Mouse (Mus musculus) embryonic facial prominence, embryonic 12.5 days (tissue): ENCODE data around the gene Slirp. TPM values are rescaled to one million over a fixed set of nuclear protein-coding genes. Genes with fewer than 3 reads are reported as not detected.

Experiments
- ATAC-seq: fragments of 200-750 bp; cut with Nextera tagmentation; 2 replicates; pipeline ENCODE4 v1.8.0; 2017; ENCODE audit not compliant: insufficient number of reproducible peaks, insufficient read depth, low FRiP score, low TSS enrichment
- H3K27ac ChIP-seq: fragments of 300-500 bp; sonication (generic); 2 replicates; pipeline ENCODE4 v1.5.1; 2016; ENCODE audit warnings: mild to moderate bottlenecking
- H3K27me3 ChIP-seq: fragments of 300-500 bp; sonication (generic); 2 replicates; pipeline ENCODE4 v1.6.1; 2016; ENCODE audit warnings: mild to moderate bottlenecking, moderate library complexity
- H3K36me3 ChIP-seq: fragments of 300-500 bp; sonication (generic); 2 replicates; pipeline ENCODE4 v1.6.1; 2016; ENCODE audit warnings: mild to moderate bottlenecking
- H3K4me1 ChIP-seq: fragments of 300-500 bp; sonication (generic); 2 replicates; pipeline ENCODE4 v1.6.1; 2016
- H3K4me2 ChIP-seq: fragments of 300-500 bp; sonication (generic); replicated peaks from 2 replicates; pipeline ENCODE4 v1.6.1; 2016; ENCODE audit warnings: mild to moderate bottlenecking, moderate library complexity
- H3K4me3 ChIP-seq: fragments of 300-500 bp; sonication (generic); 2 replicates; pipeline ENCODE4 v1.5.1; 2016; ENCODE audit warnings: mild to moderate bottlenecking
- H3K9ac ChIP-seq: fragments of 300-500 bp; sonication (generic); 2 replicates; pipeline ENCODE4 v1.6.1; 2016; ENCODE audit warnings: mild to moderate bottlenecking, moderate library complexity
- H3K9me3 ChIP-seq: fragments of 300-500 bp; sonication (generic); 2 replicates; pipeline ENCODE4 v1.6.1; 2016; ENCODE audit warnings: mild to moderate bottlenecking, moderate library complexity
- WGBS: fragments of 180-500 bp; shearing (Covaris S2); methylation state at CpG from one replicate; pipeline ENCODE4 v1.1.7; 2016; 5-methylcytosine and 5-hydroxymethylcytosine counted together
- polyA plus RNA-seq: library from polyadenylated mRNA; unstranded; fragments of >200 nt; fragmentation: Nextera tagmentation; extraction: Ambion mirVana; gene quantifications from 2 replicates; pipeline ENCODE4 v1.2.1, GENCODE M21; 2016

The Slirp gene
- 278 and 300 TPM in 2 replicates for polyA plus RNA-seq

- peak; percentile 88 for ATAC-seq
These were observed at the start of gene Slirp, which contains the start of gene Alkbh1 for GRCm38 (mm10) chr12:87443700-87444122. TSS of gene Slirp (plus strand) at chr12:87443896. TSS of gene Alkbh1 (minus strand) at chr12:87444017.

DNA sequence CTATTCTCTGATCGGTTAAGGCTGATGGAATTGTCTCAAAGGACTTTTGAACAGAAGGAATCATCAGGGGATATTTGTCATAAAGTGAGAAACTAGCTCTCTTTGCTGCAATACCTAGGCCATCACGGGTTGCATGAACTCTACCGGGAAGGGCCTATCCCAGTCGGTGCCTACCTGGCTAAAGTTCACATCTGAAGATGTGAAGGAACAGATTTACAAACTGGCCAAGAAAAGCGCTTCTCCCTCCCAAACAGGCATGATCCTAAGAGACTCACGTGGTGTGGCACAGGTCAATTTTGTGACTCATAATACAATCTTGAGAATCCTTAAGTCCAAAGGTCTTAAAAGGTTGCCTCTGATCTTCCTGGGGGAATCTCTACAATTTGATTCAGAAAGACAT, 49.4 kb upstream of the Slirp start:
- WGBS: 89% methylated on average over 6 of the region's 6 CpGs
- Histone ChIP-seq H3K9me3 (no peaks in the 10 kb centered on the region), H3K27me3 (no peaks in the 10 kb centered on the region), H3K27ac (no peak overlapping the region), H3K4me2 (no peak overlapping the region), H3K4me3 (no peak overlapping the region), H3K9ac (no peak overlapping the region), H3K4me1 (no peaks in the 10 kb centered on the region), H3K36me3 (no peaks in the 10 kb centered on the region)
- ATAC-seq: no peak

More at GRCm38 (mm10) chr12:87443700-87444122, at the start of gene Slirp, which contains the start of gene Alkbh1:
- peak within 1 kb of the TSS; percentile 65 for H3K4me2 ChIP-seq
- peaks cover 48% of the 10 kb centered on the region for H3K36me3 ChIP-seq
- H3K9ac ChIP-seq: peak within 1 kb of the TSS; percentile 91
- no peaks in the 10 kb centered on the region for H3K27me3 ChIP-seq
- under 1% methylated on average over 28 of the region's 28 CpGs for WGBS
- no peaks in the 10 kb centered on the region for H3K9me3 ChIP-seq
- H3K4me1 ChIP-seq: peaks cover 17% of the 10 kb centered on the region
- H3K4me3 ChIP-seq: peak within 1 kb of the TSS; percentile 99
- peak within 1 kb of the TSS; percentile 84 for H3K27ac ChIP-seq

DNA sequence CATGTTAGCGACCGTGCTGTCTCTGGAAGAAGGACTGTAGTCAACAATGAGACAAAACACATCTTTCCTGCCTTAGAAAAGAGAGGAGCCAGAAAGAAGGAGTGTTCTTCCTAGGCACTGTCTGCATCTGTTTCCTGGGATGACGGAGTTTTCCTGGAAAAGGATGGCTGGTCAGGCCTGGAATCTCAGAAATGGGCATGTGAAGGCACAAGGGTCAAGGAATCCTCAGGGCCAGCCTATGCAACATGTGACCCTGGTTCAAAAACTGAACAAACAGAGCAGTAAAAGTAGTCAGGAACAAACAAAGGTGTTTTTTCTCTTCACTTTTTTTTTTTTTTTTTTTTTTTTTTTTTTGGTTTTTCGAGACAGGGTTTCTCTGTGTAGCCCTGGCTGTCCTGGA, 46.6 kb upstream of the Slirp start:
- H3K27ac ChIP-seq: no peak overlapping the region
- H3K36me3 ChIP-seq: no peaks in the 10 kb centered on the region
- no peak overlapping the region for H3K9ac ChIP-seq
- H3K27me3 ChIP-seq: no peaks in the 10 kb centered on the region
- H3K4me3 ChIP-seq: no peak overlapping the region
- WGBS: 77% methylated on average over 3 of the region's 4 CpGs
- no peak overlapping the region for H3K4me2 ChIP-seq
- H3K4me1 ChIP-seq: no peaks in the 10 kb centered on the region
- no peak for ATAC-seq
- no peaks in the 10 kb centered on the region for H3K9me3 ChIP-seq

DNA sequence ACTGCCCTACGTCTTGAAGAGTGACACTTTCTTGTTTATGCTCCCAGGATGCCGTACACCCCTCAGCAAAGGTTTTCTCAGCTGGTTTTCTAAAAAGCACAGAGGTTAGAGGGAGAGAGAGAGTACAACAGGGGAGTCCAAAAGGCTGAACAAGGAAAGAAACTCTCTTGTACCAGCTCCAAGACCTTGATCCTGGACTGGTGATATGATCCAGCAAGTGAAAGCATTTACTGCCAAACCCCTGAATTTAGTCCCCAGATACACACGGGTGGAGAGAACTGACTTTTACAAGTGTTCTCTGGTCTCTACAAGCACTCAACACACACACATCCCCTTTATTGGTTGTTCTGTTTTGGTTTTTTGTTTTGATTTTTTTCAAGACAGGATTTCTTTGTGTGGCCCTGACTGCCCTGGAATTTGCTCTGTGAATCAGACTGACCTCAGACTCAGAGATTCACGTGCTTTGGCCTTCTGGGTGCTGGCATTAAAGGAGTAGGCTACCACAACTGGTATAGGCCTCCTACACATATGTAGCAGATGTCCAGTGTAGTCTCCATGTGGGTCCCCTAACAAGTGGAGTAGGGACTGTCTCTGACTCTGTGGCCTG, 45.8 kb upstream of the Slirp start:
- H3K4me3 ChIP-seq: no peak overlapping the region
- H3K4me2 ChIP-seq: no peak overlapping the region
- H3K9me3 ChIP-seq: no peaks in the 10 kb centered on the region
- H3K4me1 ChIP-seq: no peaks in the 10 kb centered on the region
- H3K9ac ChIP-seq: no peak overlapping the region
- H3K27ac ChIP-seq: no peak overlapping the region
- H3K27me3 ChIP-seq: no peaks in the 10 kb centered on the region
- ATAC-seq: no peak
- H3K36me3 ChIP-seq: no peaks in the 10 kb centered on the region
- WGBS: 70% methylated on average over 4 of the region's 4 CpGs

- no peak overlapping the region for H3K27ac ChIP-seq
- H3K9me3 ChIP-seq: no peaks in the 10 kb centered on the region
- 83% methylated on average over 10 of the region's 10 CpGs for WGBS
- H3K27me3 ChIP-seq: no peaks in the 10 kb centered on the region
- H3K4me1 ChIP-seq: no peaks in the 10 kb centered on the region
- no peak overlapping the region for H3K9ac ChIP-seq
- H3K4me3 ChIP-seq: no peak overlapping the region
- ATAC-seq: no peak
- H3K36me3 ChIP-seq: no peaks in the 10 kb centered on the region
- H3K4me2 ChIP-seq: no peak overlapping the region
These were observed 44.4 kb upstream of the Slirp start for GRCm38 (mm10) chr12:87399119-87399819.

DNA sequence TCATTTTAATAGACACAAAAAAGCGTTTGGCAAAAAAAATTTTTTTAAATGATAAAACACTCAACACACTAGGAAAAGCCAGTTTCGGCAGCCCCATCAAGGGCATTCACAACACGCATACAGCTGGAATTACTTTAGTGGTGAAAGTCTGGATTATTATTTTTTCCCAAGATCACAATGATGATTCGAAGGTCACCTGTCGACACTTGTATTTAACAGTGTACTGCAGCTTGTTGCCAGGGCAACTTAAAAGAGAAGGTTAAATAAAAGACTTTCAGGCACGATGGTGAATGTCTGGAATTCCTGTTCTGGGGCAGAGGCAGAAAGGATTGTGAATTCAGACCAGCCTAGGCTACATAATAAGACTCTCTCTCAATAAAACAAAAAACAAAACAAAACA, 41.8 kb upstream of the Slirp start:
- Histone ChIP-seq H3K9me3 (no peaks in the 10 kb centered on the region), H3K9ac (no peak overlapping the region), H3K27me3 (no peaks in the 10 kb centered on the region), H3K4me1 (no peaks in the 10 kb centered on the region), H3K4me3 (no peak overlapping the region), H3K27ac (no peak overlapping the region), H3K36me3 (no peaks in the 10 kb centered on the region), H3K4me2 (no peak overlapping the region)
- 43% methylated on average over 6 of the region's 6 CpGs for WGBS
- ATAC-seq: no peak

- H3K27me3 ChIP-seq: no peaks in the 10 kb centered on the region
- no peak overlapping the region for H3K9ac ChIP-seq
- peaks cover 3% of the 10 kb centered on the region; the same call in 1 of the 2 replicates for H3K4me1 ChIP-seq
- no peak overlapping the region for H3K4me3 ChIP-seq
- WGBS: 81% methylated on average over 4 of the region's 4 CpGs
- ATAC-seq: no peak
- no peaks in the 10 kb centered on the region for H3K36me3 ChIP-seq
- H3K4me2 ChIP-seq: no peak overlapping the region
- no peak overlapping the region for H3K27ac ChIP-seq
- H3K9me3 ChIP-seq: no peaks in the 10 kb centered on the region
These were observed 38.5 kb upstream of the Slirp start for GRCm38 (mm10) chr12:87405165-87405564.

DNA sequence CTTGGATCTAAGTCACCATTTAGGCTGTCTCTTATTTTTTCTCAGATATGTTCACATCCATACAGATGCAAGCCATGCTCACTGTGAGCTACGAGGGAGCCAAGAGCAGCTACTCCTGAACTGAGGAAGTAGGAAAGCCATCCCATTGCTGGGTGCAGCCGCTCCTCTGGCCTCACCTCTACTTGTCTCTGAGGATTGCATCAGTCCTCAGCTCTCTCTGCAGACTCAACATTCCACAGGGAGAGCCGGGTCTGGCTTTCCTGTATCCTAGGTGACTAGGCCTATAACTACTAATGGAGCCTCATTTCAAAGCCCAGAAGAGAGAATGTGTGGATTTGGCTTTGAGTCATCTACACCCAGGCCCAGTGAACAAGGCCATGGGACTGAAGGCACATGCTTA, 38.0 kb upstream of the Slirp start:
- Histone ChIP-seq H3K9ac (no peak overlapping the region), H3K4me3 (no peak overlapping the region), H3K36me3 (no peaks in the 10 kb centered on the region), H3K4me1 (peaks cover 3% of the 10 kb centered on the region; the same call in 1 of the 2 replicates), H3K27me3 (no peaks in the 10 kb centered on the region), H3K4me2 (no peak overlapping the region), H3K27ac (no peak overlapping the region), H3K9me3 (no peaks in the 10 kb centered on the region)
- 68% methylated on average over 3 of the region's 3 CpGs for WGBS
- no peak for ATAC-seq

DNA sequence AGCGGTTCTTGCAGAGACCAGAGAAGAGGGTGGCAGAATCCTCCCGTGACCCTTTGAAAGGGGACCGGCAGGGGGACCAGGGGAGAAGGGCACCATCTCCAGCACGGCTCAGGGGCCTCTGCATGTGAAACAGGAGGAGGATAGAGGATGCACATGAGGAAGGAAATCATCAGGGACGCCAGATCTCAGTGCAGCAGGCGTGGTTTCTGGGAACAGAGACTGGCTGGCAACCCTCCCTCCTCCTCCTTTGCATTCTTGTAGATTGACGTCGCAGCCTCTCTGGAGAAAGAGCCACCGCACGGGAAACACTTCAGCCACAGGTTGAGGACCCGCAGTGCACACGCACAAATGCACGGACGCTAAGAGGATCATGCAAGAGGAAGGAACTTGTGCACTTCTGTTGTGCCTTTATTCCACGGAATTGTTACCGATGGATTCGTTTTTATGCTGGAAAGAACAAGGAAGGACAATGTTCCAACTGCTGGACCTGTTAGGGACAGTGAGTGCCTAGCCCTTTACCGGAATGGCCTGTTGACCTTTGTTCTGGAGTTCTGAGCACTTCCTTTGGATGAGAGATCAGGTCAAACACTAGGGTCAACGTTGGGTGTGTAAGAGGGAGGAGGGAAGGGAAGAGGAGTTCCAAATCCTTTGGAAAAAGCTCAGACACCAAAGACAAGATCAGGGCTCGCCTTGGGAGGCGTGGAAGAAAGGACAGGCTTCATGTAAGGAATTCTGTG, 35.7 kb upstream of the Slirp start:
- Histone ChIP-seq H3K4me1 (peaks cover 3% of the 10 kb centered on the region; the same call in 1 of the 2 replicates), H3K27ac (no peak overlapping the region), H3K36me3 (no peaks in the 10 kb centered on the region), H3K4me2 (peak overlapping the region; percentile 33), H3K27me3 (no peaks in the 10 kb centered on the region), H3K4me3 (no peak overlapping the region), H3K9me3 (no peaks in the 10 kb centered on the region), H3K9ac (no peak overlapping the region)
- no peak for ATAC-seq
- 33% methylated on average over 21 of the region's 21 CpGs for WGBS

- no peaks in the 10 kb centered on the region for H3K36me3 ChIP-seq
- 75% methylated on average over 4 of the region's 4 CpGs for WGBS
- no peak for ATAC-seq
- H3K4me2 ChIP-seq: no peak overlapping the region
- no peak overlapping the region for H3K9ac ChIP-seq
- no peak overlapping the region for H3K27ac ChIP-seq
- H3K27me3 ChIP-seq: no peaks in the 10 kb centered on the region
- no peaks in the 10 kb centered on the region for H3K9me3 ChIP-seq
- no peak overlapping the region for H3K4me3 ChIP-seq
- peaks cover 3% of the 10 kb centered on the region; the same call in 1 of the 2 replicates for H3K4me1 ChIP-seq
These were observed 34.6 kb upstream of the Slirp start for GRCm38 (mm10) chr12:87409123-87409522.

DNA sequence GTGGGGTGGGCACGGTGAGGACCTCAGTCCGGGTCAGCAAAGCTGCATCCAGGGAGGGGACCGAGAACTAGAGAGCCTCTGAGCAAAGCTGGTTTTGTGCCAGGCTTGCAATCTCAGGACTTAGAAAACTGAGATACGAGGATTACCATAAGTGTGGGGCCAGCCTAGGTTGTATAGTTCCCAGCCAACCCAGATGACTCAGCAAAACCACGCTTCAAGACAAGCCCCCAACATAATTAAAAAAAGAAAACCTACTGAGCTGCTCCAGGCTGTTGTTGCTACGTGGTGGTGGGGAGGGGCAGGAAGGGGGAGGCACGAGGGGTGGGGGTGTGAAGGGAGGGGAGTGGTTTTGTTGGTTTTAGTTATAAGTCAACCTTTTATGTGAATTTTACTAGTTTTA, 32.7 kb upstream of the Slirp start:
- H3K9me3 ChIP-seq: no peaks in the 10 kb centered on the region
- no peaks in the 10 kb centered on the region for H3K27me3 ChIP-seq
- H3K9ac ChIP-seq: no peak overlapping the region
- ATAC-seq: no peak
- H3K4me3 ChIP-seq: no peak overlapping the region
- no peaks in the 10 kb centered on the region for H3K36me3 ChIP-seq
- no peak overlapping the region for H3K27ac ChIP-seq
- H3K4me1 ChIP-seq: peaks cover 3% of the 10 kb centered on the region; the same call in 1 of the 2 replicates
- WGBS: 51% methylated on average over 7 of the region's 7 CpGs
- H3K4me2 ChIP-seq: no peak overlapping the region
